Mouse (Mus musculus) CH12.LX (cell line): ENCODE measurements around the gene Mgp.

Experiments used
- CHD2 ChIP-seq: IDR thresholded peaks from 2 replicates; pipeline ENCODE4 v1.6.1; 2011; ENCODE audit warnings: low read length, improper control_type of control experiment
- CTCF ChIP-seq, 2 experiments: IDR thresholded peaks in 1 of 2; conservative IDR thresholded peaks in 1 of 2; 2 replicates each; pipeline ENCODE4 v1.5.1; 2011 to 2012; ENCODE audit warnings: low read depth in 2 of 2, low read length in 2 of 2, improper control_type of control experiment in 1 of 2, inconsistent platforms in 1 of 2, mild to moderate bottlenecking in 1 of 2, moderate library complexity in 1 of 2
- EP300 ChIP-seq: IDR thresholded peaks from 2 replicates; pipeline ENCODE4 v1.6.1; 2011; ENCODE audit warnings: low read length, improper control_type of control experiment
- JUND ChIP-seq: conservative IDR thresholded peaks from 2 replicates; pipeline ENCODE4 v1.6.1; 2011; ENCODE audit warnings: low read depth, low read length, improper control_type of control experiment
- MXI1 ChIP-seq: IDR thresholded peaks from 2 replicates; pipeline ENCODE4 v1.6.1; 2011; ENCODE audit warnings: mild to moderate bottlenecking, low read depth, low read length, improper control_type of control experiment
- NELFE ChIP-seq: IDR thresholded peaks from 2 replicates; pipeline ENCODE4 v1.6.1; 2011; ENCODE audit warnings: low read depth, low read length, improper control_type of control experiment
- SIN3A ChIP-seq: IDR thresholded peaks from 2 replicates; pipeline ENCODE4 v1.6.1; 2012; ENCODE audit warnings: low read length, improper control_type of control experiment, inconsistent platforms
- TCF12 ChIP-seq: IDR thresholded peaks from 2 replicates; pipeline ENCODE4 v1.6.1; 2014; ENCODE audit warnings: low read depth, mild to moderate bottlenecking, inconsistent platforms, low read length, improper control_type of control experiment
- ZC3H11A ChIP-seq: IDR thresholded peaks from 2 replicates; pipeline ENCODE4 v1.6.1; 2012; ENCODE audit warnings: low read depth, mild to moderate bottlenecking, inconsistent platforms, low read length, improper control_type of control experiment

- TF ChIP-seq MXI1 = no peak
- TF ChIP-seq CTCF (conservative IDR thresholded peaks at IDR 0.05 in 1 of 2, IDR thresholded peaks at IDR 0.05 in 1 of 2; ENCODE audit: low read depth in 2 of 2, low read length in 2 of 2) = no peak
- no peak for TF ChIP-seq NELFE
- no peak for TF ChIP-seq JUND
- TF ChIP-seq SIN3A = no peak
- no peak for TF ChIP-seq CHD2
- no peak for TF ChIP-seq ZC3H11A
- no peak for TF ChIP-seq EP300
- TF ChIP-seq TCF12 = no peak
Measured at GRCm38 (mm10) chr6:136912751-136913265, 37.2 kb upstream of the Mgp start.
